Mouse (Mus musculus) T-cell, adult 2 months (primary cell): ENCODE data around the gene Tubgcp5.

Source experiments
- DNase-seq: peaks from one replicate; pipeline ENCODE4 v3.0.0; 2022; ENCODE audit warnings: low spot score

The Tubgcp5 gene

GRCm38 (mm10) chr7:55852787-55853186 is 58.8 kb downstream of the Tubgcp5 start:
- no peak for DNase-seq

GRCm38 (mm10) chr7:55855597-55855996 is 61.6 kb downstream of the Tubgcp5 start:
- no peak for DNase-seq

- DNase-seq = no peak
Measured at GRCm38 (mm10) chr7:55856741-55857140, 62.8 kb downstream of the Tubgcp5 start.

- no peak for DNase-seq
Measured at GRCm38 (mm10) chr7:55857729-55858128, 63.8 kb downstream of the Tubgcp5 start.

GRCm38 (mm10) chr7:55858836-55859517 is 65.0 kb downstream of the Tubgcp5 start:
- no peak for DNase-seq

GRCm38 (mm10) chr7:55859518-55859872 is 65.5 kb downstream of the Tubgcp5 start:
- no peak for DNase-seq

GRCm38 (mm10) chr7:55859956-55860355 is 66.0 kb downstream of the Tubgcp5 start:
- no peak for DNase-seq

- DNase-seq = no peak
Measured at GRCm38 (mm10) chr7:55861175-55861574, 67.2 kb downstream of the Tubgcp5 start.

- no peak for DNase-seq
Measured at GRCm38 (mm10) chr7:55865044-55865443, 71.1 kb downstream of the Tubgcp5 start.

GRCm38 (mm10) chr7:55865750-55866416 is 71.9 kb downstream of the Tubgcp5 start:
- DNase-seq = no peak

- DNase-seq = no peak
Measured at GRCm38 (mm10) chr7:55868247-55868646, 74.3 kb downstream of the Tubgcp5 start.

- no peak for DNase-seq
Measured at GRCm38 (mm10) chr7:55869220-55869619, 75.3 kb downstream of the Tubgcp5 start.

GRCm38 (mm10) chr7:55870340-55871020 is 76.5 kb downstream of the Tubgcp5 start:
- DNase-seq = no peak

GRCm38 (mm10) chr7:55871476-55871875 is 77.5 kb downstream of the Tubgcp5 start:
- no peak for DNase-seq

- DNase-seq = no peak
Measured at GRCm38 (mm10) chr7:55874703-55875102, 80.7 kb downstream of the Tubgcp5 start.

GRCm38 (mm10) chr7:55877721-55878120 is 83.8 kb downstream of the Tubgcp5 start:
- no peak for DNase-seq

- no peak for DNase-seq
Measured at GRCm38 (mm10) chr7:55880882-55881281, 86.9 kb downstream of the Tubgcp5 start.
